Mouse (Mus musculus) E14TG2a.4 (cell line): ENCODE measurements around the gene Specc1.

Experiments
- CTCF ChIP-seq: conservative IDR thresholded peaks from 2 replicates; pipeline ENCODE4 v1.5.1; 2014; ENCODE audit warnings: low read length
- NANOG ChIP-seq: IDR thresholded peaks from 2 replicates; pipeline ENCODE4 v1.6.1; 2014; ENCODE audit warnings: borderline replicate concordance, low read length, mixed read lengths
- POU5F1 ChIP-seq: IDR thresholded peaks from 2 replicates; pipeline ENCODE4 v1.6.1; 2014; ENCODE audit warnings: low read length, borderline replicate concordance

- no peak for TF ChIP-seq CTCF
- no peak for TF ChIP-seq POU5F1
- no peak for TF ChIP-seq NANOG
Observed at GRCm38 (mm10) chr11:62005911-62006260, 49.3 kb downstream of the Specc1 start.
